Mouse (Mus musculus): ENCODE measurements around the gene Hnrnpab. TPM values are rescaled to one million over a fixed set of nuclear protein-coding genes. Genes with fewer than 3 reads are reported as not detected.

The Hnrnpab gene
- polyA plus RNA-seq, 1 experiment from 2014 or later: 530 TPM

- 7% methylated on average over 9 of the region's 9 CpGs for WGBS
- ATAC-seq (ENCODE audit: low FRiP score, low TSS enrichment) (no peak; the same call in 1 of the 2 replicates), DNase-seq (no peak)
- Histone ChIP-seq H3K27me3 (ENCODE audit: control insufficient read depth, insufficient read depth, low read length) (no peaks in the 10 kb centered on the region), H3K36me3 (ENCODE audit: control insufficient read depth, insufficient read depth, low read length) (peaks cover 34% of the 10 kb centered on the region), H3K4me1 (ENCODE audit: control insufficient read depth, insufficient read depth, low read length) (peaks cover 16% of the 10 kb centered on the region), H3K9ac (replicated peaks; ENCODE audit: low read length) (peak overlapping the region; percentile 78), H3K4me2 (ENCODE audit: low read length) (peak overlapping the region; percentile 88), H3K9me3 (ENCODE audit: control insufficient read depth, low read length) (no peaks in the 10 kb centered on the region), H3K4me3 (replicated peaks; ENCODE audit: low read depth, low read length) (peak overlapping the region; percentile 59), H3K27ac (replicated peaks; ENCODE audit: low read depth, low read length) (peak overlapping the region; percentile 91)
These were observed 22.6 kb downstream of the Hnrnpab start for GRCm38 (mm10) chr11:51584057-51584430.

- ATAC-seq (ENCODE audit: low FRiP score, low TSS enrichment) (no peak), DNase-seq (peak; percentile 80)
- H3K4me2 ChIP-seq (ENCODE audit: low read length): no peak overlapping the region
- no peak overlapping the region for H3K27ac ChIP-seq (replicated peaks; ENCODE audit: low read depth, low read length)
- H3K27me3 ChIP-seq (ENCODE audit: control insufficient read depth, insufficient read depth, low read length): no peaks in the 10 kb centered on the region
- H3K4me1 ChIP-seq (ENCODE audit: control insufficient read depth, insufficient read depth, low read length): peaks cover 16% of the 10 kb centered on the region
- H3K36me3 ChIP-seq (ENCODE audit: control insufficient read depth, insufficient read depth, low read length): peaks cover 22% of the 10 kb centered on the region
- H3K9ac ChIP-seq (replicated peaks; ENCODE audit: low read length): no peak overlapping the region
- H3K4me3 ChIP-seq (replicated peaks; ENCODE audit: low read depth, low read length): no peak overlapping the region
- no peaks in the 10 kb centered on the region for H3K9me3 ChIP-seq (ENCODE audit: control insufficient read depth, low read length)
- 27% methylated on average over 8 of the region's 8 CpGs for WGBS
These were observed 23.9 kb downstream of the Hnrnpab start for GRCm38 (mm10) chr11:51582713-51583112.

DNA sequence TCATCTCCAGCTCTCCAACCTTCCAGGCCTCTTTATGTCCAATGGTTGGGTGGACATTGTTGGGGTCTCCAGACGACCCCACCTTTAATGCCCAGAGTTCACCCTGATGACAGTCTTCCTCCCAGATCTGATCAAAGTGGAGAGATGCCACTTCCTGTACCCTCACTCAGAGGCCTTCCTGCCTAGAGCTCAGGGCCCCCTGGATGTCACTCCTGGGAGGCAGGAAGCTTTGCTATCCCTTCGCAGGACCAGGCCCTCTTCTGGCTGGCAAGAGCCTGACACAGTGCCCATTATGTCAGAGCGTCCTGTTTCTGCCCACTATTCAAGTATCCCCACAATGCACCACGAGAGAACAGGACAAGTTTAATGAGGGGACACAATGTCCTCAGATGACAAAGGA is 27.6 kb downstream of the Hnrnpab start:
- DNase-seq: no peak
- Histone ChIP-seq H3K36me3 (ENCODE audit: control insufficient read depth, insufficient read depth, low read length) (no peaks in the 10 kb centered on the region), H3K9me3 (ENCODE audit: control insufficient read depth, low read length) (no peaks in the 10 kb centered on the region), H3K9ac (replicated peaks; ENCODE audit: low read length) (no peak overlapping the region), H3K4me3 (replicated peaks; ENCODE audit: low read depth, low read length) (no peak overlapping the region), H3K27ac (replicated peaks; ENCODE audit: low read depth, low read length) (no peak overlapping the region), H3K4me2 (ENCODE audit: low read length) (no peak overlapping the region), H3K27me3 (ENCODE audit: control insufficient read depth, insufficient read depth, low read length) (no peaks in the 10 kb centered on the region), H3K4me1 (ENCODE audit: control insufficient read depth, insufficient read depth, low read length) (peaks cover 7% of the 10 kb centered on the region)
- no peak for ATAC-seq (ENCODE audit: low FRiP score, low TSS enrichment)
- WGBS: 65% methylated on average over 4 of the region's 4 CpGs

GRCm38 (mm10) chr11:51577587-51577986 is 29.1 kb downstream of the Hnrnpab start:
- Histone ChIP-seq H3K27ac (replicated peaks; ENCODE audit: low read depth, low read length) (no peak overlapping the region), H3K4me2 (ENCODE audit: low read length) (no peak overlapping the region), H3K4me1 (ENCODE audit: control insufficient read depth, insufficient read depth, low read length) (no peaks in the 10 kb centered on the region), H3K9me3 (ENCODE audit: control insufficient read depth, low read length) (no peaks in the 10 kb centered on the region), H3K4me3 (replicated peaks; ENCODE audit: low read depth, low read length) (no peak overlapping the region), H3K27me3 (ENCODE audit: control insufficient read depth, insufficient read depth, low read length) (no peaks in the 10 kb centered on the region), H3K36me3 (ENCODE audit: control insufficient read depth, insufficient read depth, low read length) (no peaks in the 10 kb centered on the region), H3K9ac (replicated peaks; ENCODE audit: low read length) (no peak overlapping the region)
- no peak for DNase-seq
- WGBS: 84% methylated on average over 7 of the region's 7 CpGs
- no peak for ATAC-seq (ENCODE audit: low FRiP score, low TSS enrichment)

- no peak for DNase-seq
- Histone ChIP-seq H3K27ac (replicated peaks; ENCODE audit: low read depth, low read length) (no peak overlapping the region), H3K9me3 (ENCODE audit: control insufficient read depth, low read length) (no peaks in the 10 kb centered on the region), H3K27me3 (ENCODE audit: control insufficient read depth, insufficient read depth, low read length) (no peaks in the 10 kb centered on the region), H3K9ac (replicated peaks; ENCODE audit: low read length) (no peak overlapping the region), H3K4me2 (ENCODE audit: low read length) (no peak overlapping the region), H3K4me1 (ENCODE audit: control insufficient read depth, insufficient read depth, low read length) (no peaks in the 10 kb centered on the region), H3K4me3 (replicated peaks; ENCODE audit: low read depth, low read length) (no peak overlapping the region), H3K36me3 (ENCODE audit: control insufficient read depth, insufficient read depth, low read length) (no peaks in the 10 kb centered on the region)
- no peak for ATAC-seq (ENCODE audit: low FRiP score, low TSS enrichment)
- WGBS: 71% methylated on average over 4 of the region's 4 CpGs
These were observed 30.2 kb downstream of the Hnrnpab start for GRCm38 (mm10) chr11:51576454-51576853.

DNA sequence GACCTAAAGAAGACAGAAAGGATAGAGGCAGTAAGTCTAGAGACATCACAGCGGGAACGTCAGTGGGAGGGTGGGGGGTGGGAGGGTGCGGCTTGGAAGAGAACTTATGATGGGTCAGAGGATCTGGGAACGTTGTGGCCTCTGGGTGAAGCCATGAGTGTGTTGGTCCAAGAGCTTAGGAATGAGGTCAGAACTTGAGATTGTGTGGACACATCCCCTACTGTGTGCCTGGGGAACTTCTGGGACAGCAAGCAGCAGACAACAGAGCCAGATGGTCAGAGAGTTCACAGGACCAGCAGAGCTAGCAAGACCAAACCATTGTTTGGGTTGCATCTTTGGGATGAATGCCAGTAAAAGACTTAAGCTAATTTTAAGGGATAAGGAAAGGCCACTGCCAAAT is 37.8 kb downstream of the Hnrnpab start:
- WGBS: 90% methylated on average over 4 of the region's 4 CpGs
- Histone ChIP-seq H3K4me2 (ENCODE audit: low read length) (no peak overlapping the region), H3K4me3 (replicated peaks; ENCODE audit: low read depth, low read length) (no peak overlapping the region), H3K27ac (replicated peaks; ENCODE audit: low read depth, low read length) (no peak overlapping the region), H3K9ac (replicated peaks; ENCODE audit: low read length) (no peak overlapping the region), H3K27me3 (ENCODE audit: control insufficient read depth, insufficient read depth, low read length) (no peaks in the 10 kb centered on the region), H3K36me3 (ENCODE audit: control insufficient read depth, insufficient read depth, low read length) (no peaks in the 10 kb centered on the region), H3K4me1 (ENCODE audit: control insufficient read depth, insufficient read depth, low read length) (no peaks in the 10 kb centered on the region), H3K9me3 (ENCODE audit: control insufficient read depth, low read length) (no peaks in the 10 kb centered on the region)
- DNase-seq: no peak
- ATAC-seq (ENCODE audit: low FRiP score, low TSS enrichment): no peak

DNA sequence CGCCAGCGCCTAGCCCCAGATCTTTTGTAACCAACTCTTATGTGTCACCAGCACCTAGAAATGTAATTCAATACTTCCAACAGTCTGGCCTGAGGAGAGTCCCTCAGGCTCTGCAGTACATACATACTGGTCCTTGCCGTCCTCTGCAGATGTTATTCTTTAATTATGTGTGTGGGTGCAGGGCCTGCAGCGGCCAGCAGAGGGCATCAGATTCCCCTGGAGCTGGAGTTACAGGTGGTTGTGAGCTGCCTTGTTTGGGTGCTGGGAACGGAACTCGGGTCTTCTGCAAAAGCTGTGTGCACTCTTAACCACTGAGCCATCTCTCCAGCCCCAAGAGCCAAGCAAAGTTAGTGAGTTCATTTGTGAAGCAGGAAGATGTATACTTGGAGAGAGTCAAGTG is 40.7 kb downstream of the Hnrnpab start:
- WGBS: 92% methylated on average over 6 of the region's 6 CpGs
- H3K9me3 ChIP-seq (ENCODE audit: control insufficient read depth, low read length): no peaks in the 10 kb centered on the region

GRCm38 (mm10) chr11:51565062-51565461 is 41.6 kb downstream of the Hnrnpab start:
- WGBS: 25% methylated on average over 3 of the region's 3 CpGs
- no peaks in the 10 kb centered on the region for H3K36me3 ChIP-seq (ENCODE audit: control insufficient read depth, insufficient read depth, low read length)
- ATAC-seq (ENCODE audit: low FRiP score, low TSS enrichment) (no peak), DNase-seq (no peak)
- H3K27ac ChIP-seq (replicated peaks; ENCODE audit: low read depth, low read length): no peak overlapping the region
- no peaks in the 10 kb centered on the region for H3K9me3 ChIP-seq (ENCODE audit: control insufficient read depth, low read length)
- no peak overlapping the region for H3K9ac ChIP-seq (replicated peaks; ENCODE audit: low read length)
- H3K27me3 ChIP-seq (ENCODE audit: control insufficient read depth, insufficient read depth, low read length): no peaks in the 10 kb centered on the region
- no peaks in the 10 kb centered on the region for H3K4me1 ChIP-seq (ENCODE audit: control insufficient read depth, insufficient read depth, low read length)
- no peak overlapping the region for H3K4me3 ChIP-seq (replicated peaks; ENCODE audit: low read depth, low read length)
- no peak overlapping the region for H3K4me2 ChIP-seq (ENCODE audit: low read length)

More for the DNA sequence above, 40.7 kb downstream of the Hnrnpab start:
- H3K4me3 ChIP-seq (replicated peaks; ENCODE audit: low read depth, low read length): no peak overlapping the region
- no peaks in the 10 kb centered on the region for H3K36me3 ChIP-seq (ENCODE audit: control insufficient read depth, insufficient read depth, low read length)
- ATAC-seq (ENCODE audit: low FRiP score, low TSS enrichment): no peak
- H3K27me3 ChIP-seq (ENCODE audit: control insufficient read depth, insufficient read depth, low read length): no peaks in the 10 kb centered on the region
- no peak overlapping the region for H3K27ac ChIP-seq (replicated peaks; ENCODE audit: low read depth, low read length)
- no peak overlapping the region for H3K4me2 ChIP-seq (ENCODE audit: low read length)
- no peak overlapping the region for H3K9ac ChIP-seq (replicated peaks; ENCODE audit: low read length)
- DNase-seq: no peak
- no peaks in the 10 kb centered on the region for H3K4me1 ChIP-seq (ENCODE audit: control insufficient read depth, insufficient read depth, low read length)

DNA sequence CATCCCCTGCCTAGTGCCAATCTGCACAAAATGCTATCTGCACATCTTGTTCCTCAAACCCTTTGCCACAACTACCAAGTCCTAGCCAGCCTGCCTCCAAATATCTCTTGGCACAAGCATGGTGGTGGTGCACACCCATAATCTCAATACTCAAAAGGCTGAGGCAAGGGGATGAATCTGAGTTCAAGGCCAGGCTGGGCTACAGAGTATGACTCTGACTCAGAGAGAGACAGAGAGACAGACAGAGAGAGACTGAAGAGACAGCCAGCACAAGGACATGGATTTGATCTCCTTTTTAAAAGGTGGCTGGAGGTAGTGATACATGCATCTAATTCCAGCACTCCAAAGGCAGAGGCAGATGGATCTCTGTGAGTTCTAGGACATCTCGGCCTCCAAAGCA is 43.4 kb downstream of the Hnrnpab start:
- H3K9ac ChIP-seq (replicated peaks; ENCODE audit: low read length): no peak overlapping the region
- DNase-seq (no peak), ATAC-seq (ENCODE audit: low FRiP score, low TSS enrichment) (no peak)
- no peak overlapping the region for H3K27ac ChIP-seq (replicated peaks; ENCODE audit: low read depth, low read length)
- H3K4me3 ChIP-seq (replicated peaks; ENCODE audit: low read depth, low read length): no peak overlapping the region
- H3K27me3 ChIP-seq (ENCODE audit: control insufficient read depth, insufficient read depth, low read length): no peaks in the 10 kb centered on the region
- WGBS: 76% methylated on average over 1 of the region's 1 CpGs
- H3K4me2 ChIP-seq (ENCODE audit: low read length): no peak overlapping the region
- H3K36me3 ChIP-seq (ENCODE audit: control insufficient read depth, insufficient read depth, low read length): no peaks in the 10 kb centered on the region
- H3K9me3 ChIP-seq (ENCODE audit: control insufficient read depth, low read length): no peaks in the 10 kb centered on the region
- H3K4me1 ChIP-seq (ENCODE audit: control insufficient read depth, insufficient read depth, low read length): no peaks in the 10 kb centered on the region

Data from midbrain, embryonic 14.5 days (tissue).